Mouse (Mus musculus): ENCODE results near the gene Gns. TPM values are rescaled to one million over a fixed set of nuclear protein-coding genes. Genes with fewer than 3 reads are reported as not detected.

The Gns gene
- polyA plus RNA-seq, 1 experiment from 2014 or later, result 54.4 TPM

DNA sequence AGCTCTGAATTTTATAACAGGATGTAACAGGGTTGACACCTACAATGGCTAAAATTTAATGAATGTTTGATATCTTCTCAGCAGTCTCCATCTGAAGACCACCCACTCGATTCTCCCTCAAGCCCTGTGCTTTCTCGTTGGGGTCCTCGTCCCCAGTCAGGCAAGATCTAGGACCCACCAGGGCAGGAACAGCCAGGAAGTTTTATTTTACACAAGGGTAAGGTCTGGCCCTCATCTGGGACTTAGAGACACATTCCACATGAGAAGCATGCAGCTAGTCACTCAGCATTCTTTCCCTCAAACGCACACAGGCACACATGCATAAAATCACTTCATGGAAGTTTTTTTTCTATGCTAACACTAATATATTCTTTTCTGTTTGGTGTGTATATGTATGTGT, 71.8 kb downstream of the Gns start:
- Histone ChIP-seq H3K9ac (no peak overlapping the region), H3K36me3 (no peaks in the 10 kb centered on the region), H3K4me3 (no peak overlapping the region), H3K9me3 (no peaks in the 10 kb centered on the region), H3K27me3 (replicated peaks) (no peaks in the 10 kb centered on the region), H3K4me2 (replicated peaks) (no peak overlapping the region), H3K27ac (no peak overlapping the region), H3K4me1 (peaks cover 22% of the 10 kb centered on the region)
- WGBS, result 69% methylated on average over 4 of the region's 4 CpGs
- ATAC-seq (ENCODE audit: low FRiP score, low read depth), result no peak

DNA sequence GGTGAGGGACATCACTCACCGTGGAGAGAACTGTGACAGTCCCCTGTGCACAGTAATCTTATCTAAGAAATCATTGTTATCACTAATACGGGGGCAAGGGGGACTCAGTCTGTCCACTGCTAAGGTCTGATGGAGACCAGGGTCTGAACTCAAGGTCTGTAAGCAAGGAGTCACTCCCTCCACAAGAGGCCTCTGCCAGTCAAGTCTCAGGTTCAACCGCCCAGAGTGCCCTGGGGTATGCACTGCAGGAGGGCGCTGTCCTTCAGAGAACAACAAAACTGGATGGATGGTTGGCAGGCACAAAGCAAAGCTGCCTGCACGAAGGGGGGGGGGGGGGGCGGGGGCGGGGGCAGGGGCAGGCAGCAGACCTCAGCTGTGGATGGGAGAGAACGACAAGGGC, 73.2 kb downstream of the Gns start:
- peak; percentile 33; the same call in 1 of the 2 replicates for ATAC-seq (ENCODE audit: low FRiP score, low read depth)
- WGBS, result 62% methylated on average over 7 of the region's 8 CpGs

DNA sequence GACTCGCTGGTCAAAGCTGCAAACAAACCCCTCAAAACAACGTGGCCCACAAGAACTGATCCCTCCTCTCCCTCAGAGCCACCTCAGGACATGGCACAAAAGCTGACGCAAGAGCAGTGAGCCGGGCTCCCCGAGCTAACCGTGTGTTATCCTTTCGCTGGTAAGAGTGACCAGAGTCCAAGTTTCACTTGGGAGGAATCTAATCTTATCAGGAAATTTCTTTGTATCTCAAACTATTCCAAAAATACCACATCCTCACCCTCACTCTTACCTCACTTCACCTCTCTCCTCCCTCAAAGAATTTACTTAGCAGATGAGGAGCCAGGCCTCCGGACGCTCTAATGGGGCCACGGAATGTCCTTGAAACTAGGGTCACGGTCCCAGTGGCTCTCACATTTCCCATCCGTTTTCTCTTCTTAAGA, 74.4 kb downstream of the Gns start:
- no peaks in the 10 kb centered on the region for H3K27me3 ChIP-seq (replicated peaks)
- no peak overlapping the region for H3K27ac ChIP-seq
- 89% methylated on average over 12 of the region's 12 CpGs for WGBS
- ATAC-seq (ENCODE audit: low FRiP score, low read depth), result no peak
- H3K9me3 ChIP-seq, result no peaks in the 10 kb centered on the region
- no peak overlapping the region for H3K9ac ChIP-seq
- no peaks in the 10 kb centered on the region for H3K36me3 ChIP-seq
- no peak overlapping the region for H3K4me2 ChIP-seq (replicated peaks)
- H3K4me1 ChIP-seq, result peaks cover 9% of the 10 kb centered on the region; the same call in 1 of the 2 replicates
- H3K4me3 ChIP-seq, result no peak overlapping the region

More for the DNA sequence above, 73.2 kb downstream of the Gns start:
- Histone ChIP-seq H3K4me2 (replicated peaks) (no peak overlapping the region), H3K9ac (no peak overlapping the region), H3K4me1 (peaks cover 12% of the 10 kb centered on the region; the same call in 1 of the 2 replicates), H3K4me3 (no peak overlapping the region), H3K9me3 (no peaks in the 10 kb centered on the region), H3K27ac (no peak overlapping the region), H3K27me3 (replicated peaks) (no peaks in the 10 kb centered on the region), H3K36me3 (no peaks in the 10 kb centered on the region)

DNA sequence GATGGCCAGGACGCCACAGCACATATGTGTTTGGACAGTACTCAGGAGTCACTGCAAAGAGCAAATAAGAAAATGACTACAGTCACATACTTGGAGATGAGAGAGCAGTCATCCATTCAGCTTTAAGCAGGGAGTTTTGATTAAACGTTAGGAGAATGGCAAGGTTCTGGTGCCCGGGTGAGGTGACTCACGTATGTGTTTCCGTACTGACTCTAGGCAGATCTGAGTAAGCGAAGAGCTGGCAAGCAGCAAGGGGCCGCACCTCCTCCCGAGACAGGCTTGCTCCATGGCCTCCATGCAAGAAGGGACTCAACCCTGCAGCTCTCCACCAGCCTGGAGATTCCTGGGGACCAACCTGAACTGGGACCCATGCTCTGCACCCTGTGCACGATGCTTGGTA, 78.9 kb downstream of the Gns start:
- H3K9me3 ChIP-seq, result no peaks in the 10 kb centered on the region
- no peak overlapping the region for H3K4me3 ChIP-seq
- 0 out of 2 replicates have a peak, but pooled peaks cover 6% of the 10 kb centered on the region for H3K4me1 ChIP-seq
- no peak overlapping the region for H3K4me2 ChIP-seq (replicated peaks)
- WGBS, result 93% methylated on average over 9 of the region's 9 CpGs
- no peak overlapping the region for H3K9ac ChIP-seq
- no peaks in the 10 kb centered on the region for H3K36me3 ChIP-seq
- no peaks in the 10 kb centered on the region for H3K27me3 ChIP-seq (replicated peaks)
- H3K27ac ChIP-seq, result no peak overlapping the region
- no peak for ATAC-seq (ENCODE audit: low FRiP score, low read depth)

DNA sequence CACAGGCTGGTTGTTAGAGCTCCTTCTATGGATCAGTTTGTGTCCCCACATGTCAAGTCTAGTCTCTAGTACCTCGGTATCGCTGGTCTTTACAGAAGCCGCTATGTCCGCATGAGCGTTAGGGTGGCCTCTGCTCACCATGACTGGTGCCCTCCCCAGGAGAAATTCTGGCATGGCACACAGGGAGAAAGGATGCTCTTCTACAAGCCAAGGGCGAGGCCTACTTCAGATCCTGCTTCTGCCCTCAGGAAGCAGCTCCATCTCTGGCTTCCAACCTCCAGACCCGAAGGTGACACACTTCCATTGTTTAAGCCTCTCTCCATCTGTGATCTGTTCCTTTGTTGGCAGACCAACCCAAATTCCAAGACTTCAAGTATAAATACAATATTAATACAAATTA, 79.3 kb downstream of the Gns start:
- no peak for ATAC-seq (ENCODE audit: low FRiP score, low read depth)
- Histone ChIP-seq H3K4me3 (no peak overlapping the region), H3K4me2 (replicated peaks) (no peak overlapping the region), H3K9me3 (no peaks in the 10 kb centered on the region), H3K4me1 (0 out of 2 replicates have a peak, but pooled peaks cover 6% of the 10 kb centered on the region), H3K36me3 (no peaks in the 10 kb centered on the region), H3K27ac (no peak overlapping the region), H3K9ac (no peak overlapping the region), H3K27me3 (replicated peaks) (no peaks in the 10 kb centered on the region)
- 88% methylated on average over 7 of the region's 7 CpGs for WGBS

GRCm38 (mm10) chr10:121445808-121446207, 80.9 kb downstream of the Gns start:
- H3K36me3 ChIP-seq, result no peaks in the 10 kb centered on the region
- no peak overlapping the region for H3K4me3 ChIP-seq
- H3K9ac ChIP-seq, result no peak overlapping the region
- H3K4me1 ChIP-seq, result 0 out of 2 replicates have a peak, but pooled peaks cover 6% of the 10 kb centered on the region
- no peak overlapping the region for H3K4me2 ChIP-seq (replicated peaks)
- no peaks in the 10 kb centered on the region for H3K27me3 ChIP-seq (replicated peaks)
- WGBS, result 89% methylated on average over 8 of the region's 8 CpGs
- H3K27ac ChIP-seq, result no peak overlapping the region
- H3K9me3 ChIP-seq, result no peaks in the 10 kb centered on the region
- ATAC-seq (ENCODE audit: low FRiP score, low read depth), result no peak

Other genes with a start within 250 kb of the Gns start
- 8.1 and 9.0 TPM in 2 replicates for gene Tbc1d30, start 13.8 kb upstream of the Gns start, polyA plus RNA-seq (2016; fragmentation: Nextera tagmentation; extraction: Ambion mirVana)
- gene Rassf3, start 111.3 kb downstream of the Gns start, polyA plus RNA-seq (2016; fragmentation: Nextera tagmentation; extraction: Ambion mirVana), result 11.4 and 13.5 TPM in 2 replicates
- 33.6 and 35.8 TPM in 2 replicates for gene Tbk1, start 221.7 kb downstream of the Gns start, polyA plus RNA-seq (2016; fragmentation: Nextera tagmentation; extraction: Ambion mirVana)

Data from neural tube, embryonic 12.5 days (tissue).